Mouse (Mus musculus) retina, embryonic 14.5 days (tissue): Measurements from ENCODE around the gene Tbcd.

Experiments used
- DNase-seq: peaks from one replicate; pipeline ENCODE4 v3.0.0-alpha.2; 2015; ENCODE audit warnings: low spot score

Tbcd gene

DNA sequence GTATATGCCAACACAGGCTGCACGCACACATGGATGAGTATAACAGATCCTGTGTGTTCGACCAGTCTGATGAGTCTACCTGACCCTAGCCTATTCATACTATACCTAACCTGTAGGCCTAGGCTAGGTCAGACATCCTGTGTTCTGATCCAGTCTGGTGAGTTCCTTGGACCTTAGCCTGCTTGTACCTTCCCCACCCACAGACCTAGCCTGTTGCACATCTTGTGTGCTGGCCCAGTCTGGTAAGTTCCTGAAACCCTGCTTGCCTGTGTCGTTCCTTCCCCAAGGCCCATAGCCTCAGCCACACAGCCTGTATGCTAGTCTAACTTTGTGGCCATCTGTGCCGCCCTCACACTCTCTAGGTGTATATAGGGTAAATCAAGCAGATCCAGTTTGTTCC, 112.5 kb downstream of the Tbcd start:
- no peak for DNase-seq

DNA sequence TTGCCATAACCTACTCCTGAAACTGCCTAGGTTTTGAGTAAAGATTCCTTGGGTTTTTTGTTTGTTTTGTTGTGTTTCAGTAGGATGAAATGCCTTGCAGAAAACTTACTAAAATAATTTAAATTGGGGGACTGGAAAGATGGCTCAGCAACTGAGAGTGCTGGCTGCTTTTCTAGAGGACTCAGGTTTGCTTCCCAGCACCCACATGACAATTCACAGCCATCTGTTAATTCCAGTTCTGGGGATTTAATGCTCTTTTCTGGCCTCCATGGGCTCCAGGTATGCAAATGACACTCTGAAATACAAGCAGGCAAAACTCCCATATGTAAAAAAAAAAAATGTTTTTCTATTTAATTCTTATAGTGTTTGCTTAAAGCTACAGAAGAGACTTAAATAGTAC, 130.1 kb downstream of the Tbcd start:
- no peak for DNase-seq

DNA sequence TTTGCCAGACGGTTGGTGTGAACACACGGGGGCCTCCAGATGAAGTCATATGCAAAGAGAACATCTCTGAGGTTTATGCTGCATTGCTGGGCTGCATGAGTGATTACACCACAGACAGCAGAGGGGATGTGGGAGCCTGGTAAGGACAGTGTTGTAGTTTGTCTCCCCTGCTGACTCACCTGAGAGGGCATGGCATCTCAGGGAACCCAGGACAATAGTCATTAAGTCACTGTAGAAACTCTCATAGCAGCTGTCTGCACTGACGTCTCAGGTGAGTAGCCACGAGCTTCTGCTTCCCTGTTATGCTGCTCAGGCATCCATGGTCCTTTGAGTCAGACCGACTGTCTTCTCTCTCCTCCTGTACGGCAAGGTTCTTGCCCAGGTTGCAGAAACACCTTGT, 145.5 kb downstream of the Tbcd start:
- DNase-seq = no peak

DNA sequence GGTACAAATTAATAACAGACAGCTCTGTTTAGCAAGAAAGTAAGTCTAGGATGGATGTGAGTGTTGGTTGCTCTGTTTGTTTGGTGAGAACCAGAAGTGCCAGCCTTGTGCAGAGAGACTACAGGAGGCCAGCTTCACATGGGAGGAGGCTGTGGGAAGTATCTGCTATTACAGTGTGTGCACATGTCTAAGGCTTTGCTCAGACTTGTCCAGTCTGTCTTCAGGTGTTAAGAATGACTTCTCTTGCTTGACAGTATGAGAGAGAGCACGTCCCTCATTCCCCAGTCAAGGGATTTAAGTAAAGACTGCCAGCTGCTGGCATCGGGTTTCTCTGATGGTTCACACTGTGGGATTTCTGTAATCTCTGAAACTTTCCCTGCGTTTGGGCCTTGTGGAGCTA, 149.7 kb downstream of the Tbcd start:
- DNase-seq = no peak

DNA sequence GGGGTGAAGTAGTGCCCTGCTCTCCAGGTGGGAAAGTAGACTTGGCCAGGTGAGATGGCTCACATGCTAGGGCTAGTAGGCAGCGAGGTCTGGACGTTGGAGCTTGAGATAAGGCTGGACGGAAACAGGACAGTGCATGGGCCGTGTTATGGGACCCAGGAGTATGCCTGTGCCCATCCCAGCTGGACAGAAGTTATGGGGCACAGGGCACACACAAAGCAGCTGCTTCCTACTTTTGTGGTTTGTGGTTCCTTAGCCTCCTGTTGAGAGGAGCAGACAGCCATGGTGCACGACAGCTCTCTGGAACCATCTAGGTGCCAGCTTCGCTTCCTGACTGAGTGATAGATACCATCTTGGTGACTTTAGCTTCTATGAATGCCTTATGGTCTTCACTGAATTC, 153.9 kb downstream of the Tbcd start:
- no peak for DNase-seq

DNA sequence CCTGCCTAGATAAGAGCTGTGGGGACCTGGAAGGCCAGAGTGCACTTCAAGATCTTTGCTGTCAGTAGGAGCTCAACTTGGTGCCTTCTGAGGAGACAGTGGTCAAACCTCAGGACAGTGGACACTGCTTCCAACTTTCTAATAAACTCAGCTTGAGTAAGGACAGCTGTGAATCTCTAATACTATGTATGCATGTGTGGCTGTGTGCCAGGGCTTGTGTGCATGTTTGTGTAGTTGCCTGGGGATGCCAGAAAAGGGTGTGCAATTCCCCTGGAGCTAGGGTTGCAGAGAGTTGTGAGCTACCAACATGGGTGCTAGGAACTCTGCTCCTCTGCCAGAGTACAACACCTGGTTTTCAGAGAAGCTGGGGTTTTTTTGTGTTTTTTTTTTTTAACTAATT, 159.2 kb downstream of the Tbcd start:
- no peak for DNase-seq

DNA sequence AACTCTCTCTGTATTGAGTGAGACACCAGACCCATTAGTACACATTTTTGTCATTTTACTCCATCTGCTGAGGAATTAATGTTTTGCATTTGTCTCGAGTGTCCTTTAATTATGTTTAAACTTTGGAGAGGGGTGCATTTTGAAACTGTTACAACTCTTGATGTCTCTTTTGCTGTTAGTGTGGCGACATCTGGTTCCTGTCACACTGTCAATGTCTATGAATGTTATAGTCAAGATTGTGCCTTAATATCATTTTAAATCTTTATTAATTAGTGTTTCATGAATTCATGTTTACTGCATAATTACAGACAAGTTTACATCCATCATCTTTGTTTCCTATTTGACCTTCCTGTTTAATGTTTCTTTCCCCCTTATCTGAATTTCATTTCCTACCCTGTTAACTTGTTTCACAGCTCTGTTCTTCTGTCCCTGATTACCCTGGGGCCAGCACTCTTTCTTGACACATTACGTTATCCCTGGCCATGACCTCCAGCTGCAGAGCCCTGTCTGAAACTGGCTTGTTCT, 164.3 kb downstream of the Tbcd start:
- no peak for DNase-seq

DNA sequence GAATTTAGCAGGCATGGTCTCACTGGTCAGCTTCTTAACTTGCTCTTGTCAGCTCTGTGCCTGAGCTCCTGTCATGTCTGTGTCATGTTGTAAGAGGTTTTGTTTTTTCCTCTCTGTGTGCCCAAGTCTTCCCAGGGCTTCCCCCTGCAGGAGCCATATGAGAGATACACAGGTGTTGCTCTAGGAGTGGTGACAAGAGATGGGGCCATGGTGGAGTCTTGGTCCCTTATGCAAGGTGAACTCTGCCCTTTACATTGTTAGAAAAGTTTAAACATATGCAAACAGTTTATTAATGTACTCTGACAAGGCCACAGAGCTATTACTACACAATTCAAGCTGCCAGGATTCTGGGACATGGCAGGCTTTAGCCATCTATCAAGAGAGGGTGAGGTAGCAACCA, 164.8 kb downstream of the Tbcd start:
- no peak for DNase-seq

DNA sequence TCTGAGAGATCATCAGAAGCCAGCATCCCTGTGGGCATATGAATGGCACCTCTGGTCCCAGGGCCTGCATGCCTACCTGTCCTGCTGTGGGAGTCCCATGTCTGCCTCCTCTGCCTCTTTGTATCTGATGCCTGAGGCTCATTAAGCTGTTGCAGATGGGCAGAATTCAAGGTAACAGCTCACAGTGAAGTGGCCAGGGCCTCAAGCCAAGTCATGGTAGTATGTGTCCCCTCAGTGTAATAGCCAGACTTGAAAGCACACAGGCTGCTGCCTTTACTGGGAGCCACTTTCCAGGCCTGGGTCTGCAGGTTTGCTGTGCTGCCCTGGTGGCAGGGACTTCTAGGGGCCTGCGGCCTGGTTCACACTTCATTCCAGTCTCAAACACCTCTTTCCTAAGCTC, 165.6 kb downstream of the Tbcd start:
- DNase-seq = no peak

DNA sequence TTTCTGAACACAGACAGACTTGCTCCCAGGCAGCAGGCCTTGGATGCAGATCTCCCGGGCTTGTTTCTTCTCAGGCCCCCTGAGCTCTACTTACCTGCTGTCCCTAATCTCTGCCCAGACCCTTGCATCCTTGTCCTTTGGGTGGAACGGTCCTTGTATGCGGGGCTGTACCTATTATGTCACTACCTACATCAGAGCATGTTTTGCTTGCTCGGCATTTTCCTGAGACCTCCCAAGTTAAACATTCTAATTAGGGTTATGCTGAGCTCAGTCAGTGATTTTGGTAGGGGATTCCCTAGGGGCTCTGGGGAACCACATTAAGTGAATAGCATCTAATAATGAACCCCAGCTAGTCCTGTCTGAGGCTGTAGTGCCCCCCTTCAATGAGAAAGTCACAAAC, 173.3 kb downstream of the Tbcd start:
- DNase-seq = no peak

DNA sequence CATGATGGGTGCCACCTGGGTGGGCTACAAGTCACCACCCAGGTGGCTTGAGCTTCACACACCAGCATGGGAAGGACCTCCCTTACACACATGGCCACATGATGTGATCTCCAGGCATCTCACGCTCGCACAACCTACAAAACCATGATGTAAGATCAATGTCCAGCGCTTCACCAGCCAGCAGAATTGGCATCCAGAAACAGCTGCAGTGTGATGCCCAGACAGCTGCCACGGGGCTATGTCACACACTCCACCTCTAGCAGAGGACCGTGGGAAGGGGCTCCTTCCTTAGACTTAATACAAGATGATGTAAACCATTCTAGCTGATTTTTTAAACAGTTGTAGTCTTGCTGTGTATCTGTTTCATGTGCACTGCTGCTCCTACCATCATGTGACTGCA, 175.8 kb downstream of the Tbcd start:
- no peak for DNase-seq

DNA sequence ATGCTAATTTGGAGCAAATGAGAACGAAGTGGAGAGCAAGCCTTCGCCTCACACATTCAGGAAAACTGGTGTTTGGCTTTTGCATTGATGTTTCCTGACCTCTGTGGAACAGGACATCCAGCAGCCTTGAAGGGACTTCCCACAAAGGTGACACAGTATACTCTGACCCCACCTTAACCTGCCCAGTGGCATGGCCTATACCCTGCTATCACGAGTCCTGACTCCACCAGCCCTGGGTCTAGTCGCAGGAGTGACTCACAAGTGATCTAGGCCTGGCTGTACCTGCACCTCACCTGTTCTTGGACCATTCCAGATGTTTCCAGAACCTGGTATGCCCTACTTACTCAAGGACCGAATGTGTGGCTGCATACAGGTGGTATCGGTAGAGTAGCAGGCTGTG, 177.8 kb downstream of the Tbcd start:
- DNase-seq = no peak

DNA sequence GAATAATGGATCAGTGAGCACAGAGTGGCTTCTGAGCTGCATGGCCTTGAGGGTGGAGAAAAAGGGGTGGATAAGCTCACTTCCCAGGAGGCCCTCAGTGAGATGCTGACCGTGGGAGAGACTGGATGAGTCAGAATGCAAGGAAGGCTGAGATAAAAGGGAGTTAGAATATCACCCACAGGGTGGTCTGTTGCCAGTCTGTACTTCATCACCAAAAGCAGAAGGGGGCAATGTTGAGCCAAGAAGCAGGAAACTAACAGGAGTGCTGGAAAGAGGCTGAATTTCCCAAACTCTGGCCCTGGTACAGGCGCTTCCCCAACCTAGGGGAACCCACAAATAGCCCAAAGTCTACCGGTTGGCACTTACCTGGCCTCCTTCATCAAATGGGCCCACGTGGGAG, 178.7 kb downstream of the Tbcd start:
- no peak for DNase-seq

DNA sequence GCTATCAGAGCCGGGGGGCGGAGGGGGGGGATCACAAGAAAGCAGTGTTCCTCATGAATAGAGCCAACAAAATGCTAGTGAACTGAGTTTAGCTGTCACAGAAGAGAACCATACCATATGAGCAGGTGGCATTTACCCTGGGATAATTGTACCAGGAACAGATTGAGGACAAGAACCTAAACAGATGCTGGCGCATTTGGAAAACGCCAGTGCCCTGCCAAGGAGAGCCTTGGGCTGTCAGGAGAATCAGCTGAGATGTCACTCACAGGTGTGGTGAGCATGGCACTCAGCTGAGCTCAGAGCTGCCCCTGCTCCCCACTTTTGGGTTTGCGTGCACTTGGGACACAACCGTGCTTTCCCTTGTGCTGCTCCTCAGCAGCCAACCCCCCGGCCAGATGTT, 179.7 kb downstream of the Tbcd start:
- DNase-seq = no peak

DNA sequence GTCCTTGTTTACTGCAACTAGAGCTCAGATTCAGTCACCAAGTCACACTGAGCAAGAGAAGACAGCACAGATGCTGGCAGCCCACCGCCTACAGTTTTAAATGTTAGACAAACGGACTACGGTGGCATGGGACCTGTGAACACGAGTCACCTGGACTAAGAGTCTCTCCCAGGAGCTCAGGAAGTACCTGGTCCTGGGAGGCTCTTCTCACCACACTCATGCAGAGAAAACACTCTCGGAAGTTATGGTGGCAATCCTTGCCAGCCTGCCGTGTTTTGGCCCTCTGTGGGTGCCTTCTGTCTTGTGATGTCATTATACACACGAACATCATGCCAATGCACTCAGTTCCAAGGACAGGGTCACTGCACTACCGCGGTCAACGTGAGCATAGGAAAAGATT, 184.9 kb downstream of the Tbcd start:
- DNase-seq = no peak

DNA sequence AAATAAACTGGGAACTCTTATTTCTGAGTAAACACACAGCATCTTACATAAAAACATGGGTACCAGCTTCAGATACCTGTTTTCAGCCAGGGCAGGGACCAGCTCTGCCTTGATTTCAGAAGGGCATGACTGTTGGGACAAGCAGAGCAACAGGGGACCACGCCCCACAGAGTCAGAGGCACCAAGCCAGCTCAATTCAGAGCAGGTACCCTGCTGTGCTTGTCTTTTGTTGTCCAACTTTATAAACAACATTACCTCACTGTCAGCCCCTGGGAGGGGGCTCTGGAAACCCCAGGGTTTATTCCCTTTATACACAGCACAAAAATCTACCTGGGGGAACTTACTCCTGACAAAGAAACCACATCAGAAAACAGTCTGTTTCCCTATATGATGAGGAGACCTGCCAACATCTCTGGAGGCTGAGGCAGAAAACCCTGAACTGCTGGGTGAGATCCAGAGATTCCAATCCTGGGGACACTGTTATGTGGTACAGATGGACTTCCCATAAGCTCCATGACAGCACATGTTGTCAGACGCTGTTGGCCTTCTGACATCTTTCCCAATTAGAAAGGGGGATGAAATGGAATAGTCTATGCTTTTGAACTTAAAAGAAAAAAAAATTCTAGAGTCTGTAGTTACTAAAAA, 189.9 kb downstream of the Tbcd start:
- no peak for DNase-seq

DNA sequence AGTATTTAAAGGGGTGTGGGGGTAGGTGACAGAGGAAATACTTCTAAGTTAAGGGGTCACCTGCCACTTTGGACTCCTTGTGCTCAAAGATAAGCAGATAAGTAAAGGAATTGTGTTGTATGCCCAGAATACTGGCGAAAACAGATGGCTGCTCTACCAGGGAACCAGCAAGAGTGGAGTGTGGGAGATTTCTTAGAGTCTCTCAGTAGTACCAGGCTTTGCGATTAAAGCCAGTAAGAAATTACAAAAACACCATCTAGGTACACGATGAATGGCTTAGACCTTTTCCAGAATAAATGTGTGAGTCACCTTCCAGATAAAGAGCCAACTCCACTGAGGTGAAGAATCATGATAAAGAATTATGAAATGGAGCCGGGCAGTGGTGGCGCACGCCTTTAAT, 193.6 kb downstream of the Tbcd start:
- no peak for DNase-seq

DNA sequence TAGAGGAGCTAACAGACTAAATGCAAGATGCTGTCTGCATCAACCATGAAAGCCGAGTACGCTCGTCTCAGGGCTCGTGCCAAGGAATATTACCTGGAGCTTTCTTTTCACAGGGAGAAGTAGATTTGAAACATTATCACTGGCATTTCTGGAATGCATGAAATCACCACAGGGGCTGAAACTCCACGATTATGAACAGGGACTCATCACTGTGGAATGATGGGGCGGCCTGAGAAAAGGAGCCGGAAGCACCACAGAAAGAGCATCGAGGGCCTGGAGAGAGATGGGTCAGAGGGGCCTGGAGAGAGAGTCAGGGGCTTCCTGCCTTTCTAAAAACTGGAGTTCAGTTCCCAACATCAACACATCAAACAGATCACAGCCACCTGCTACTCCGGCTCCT, 195.6 kb downstream of the Tbcd start:
- DNase-seq = no peak

DNA sequence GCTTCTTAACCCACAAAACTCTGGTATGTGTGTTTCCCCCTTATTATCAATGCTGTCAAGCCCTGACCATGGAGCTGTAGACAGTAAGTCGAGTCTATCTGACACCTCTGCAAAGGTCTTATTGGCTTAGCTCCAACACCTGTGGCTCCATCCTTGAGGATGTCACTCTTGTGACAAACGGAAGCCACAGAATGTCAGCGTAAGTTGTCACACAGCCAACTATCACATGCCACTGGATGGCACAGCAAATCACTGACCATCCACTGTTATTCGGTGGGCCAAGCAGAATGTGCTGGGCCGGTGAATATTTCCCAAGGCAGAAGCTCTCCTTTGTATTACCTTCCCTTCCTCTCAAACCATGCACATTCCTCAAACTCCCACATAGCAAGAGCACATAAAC, 196.4 kb downstream of the Tbcd start:
- no peak for DNase-seq

DNA sequence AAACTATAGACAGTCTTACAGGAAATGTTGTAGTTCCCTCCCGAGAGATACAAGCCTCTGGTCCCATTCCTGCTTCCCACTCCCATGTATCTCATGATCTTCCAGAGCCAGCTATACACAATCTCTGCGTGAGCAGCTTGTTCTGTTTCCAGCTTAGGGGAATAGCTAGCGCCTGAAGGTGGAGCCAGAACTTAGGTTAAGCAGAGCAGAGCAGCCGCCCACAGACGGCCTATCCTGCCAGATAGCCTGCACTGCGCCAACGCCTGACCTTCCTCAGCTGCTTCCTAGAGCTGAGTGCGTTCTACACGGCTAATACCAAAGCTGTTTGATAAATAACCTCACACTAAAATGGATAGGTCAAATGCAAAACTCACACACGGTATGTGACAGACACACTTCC, 198.2 kb downstream of the Tbcd start:
- DNase-seq = no peak

DNA sequence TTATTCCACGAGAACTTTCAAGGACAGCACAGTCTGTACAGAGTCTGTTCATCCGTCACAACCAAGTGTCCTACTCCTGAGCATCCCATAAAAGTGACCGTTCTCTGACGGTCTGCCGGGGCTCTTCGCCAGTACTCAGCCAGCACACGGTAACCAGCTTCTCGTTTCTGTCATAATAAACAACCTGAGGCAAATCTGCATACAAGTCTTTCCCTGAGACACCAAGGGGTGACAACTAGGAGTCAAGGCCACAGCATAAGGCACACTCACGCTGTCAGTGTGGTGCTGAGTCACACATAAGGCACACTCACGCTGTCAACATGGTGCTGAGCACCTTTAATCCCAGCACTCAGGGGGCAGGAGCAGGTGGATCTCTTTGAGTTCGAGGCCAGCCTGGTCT, 198.9 kb downstream of the Tbcd start:
- no peak for DNase-seq

DNA sequence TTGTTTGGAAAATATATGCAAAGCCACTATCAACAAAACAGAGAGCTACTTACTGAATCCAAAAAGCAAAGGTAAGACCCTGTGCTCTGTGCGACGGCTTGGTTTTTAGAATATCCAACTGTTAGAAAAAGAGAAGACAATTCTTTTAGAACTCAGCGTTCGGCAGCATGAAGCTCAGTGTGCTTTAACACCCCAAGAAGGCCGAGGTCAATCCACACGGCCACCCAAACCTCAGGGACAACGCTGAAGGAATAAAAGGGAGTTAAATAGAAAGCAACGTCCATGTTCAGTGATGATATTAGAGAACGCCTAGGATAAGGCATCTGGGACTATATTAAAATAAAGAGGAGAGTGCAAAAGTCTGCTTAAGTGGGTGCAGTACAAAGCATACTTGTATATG, 199.8 kb downstream of the Tbcd start:
- DNase-seq = no peak

DNA sequence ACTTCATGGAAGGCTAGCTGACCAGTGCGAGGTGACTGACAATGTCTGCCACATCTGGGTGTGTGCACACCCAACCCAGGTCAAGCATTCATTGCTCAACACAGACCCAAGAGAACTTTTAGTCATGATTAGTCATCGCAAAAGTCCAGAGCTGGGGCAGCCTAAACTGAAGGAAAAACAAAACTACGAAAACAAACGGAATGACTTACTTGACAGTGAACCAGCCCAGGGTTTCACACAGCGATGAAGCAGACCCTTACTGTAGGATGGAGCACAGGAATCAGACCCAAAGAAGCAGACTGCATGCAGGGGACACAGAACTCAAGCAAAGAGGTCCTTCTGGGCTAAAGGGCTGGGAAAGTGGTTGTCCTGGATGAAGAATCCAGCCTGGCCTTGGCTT, 200.2 kb downstream of the Tbcd start:
- no peak for DNase-seq

DNA sequence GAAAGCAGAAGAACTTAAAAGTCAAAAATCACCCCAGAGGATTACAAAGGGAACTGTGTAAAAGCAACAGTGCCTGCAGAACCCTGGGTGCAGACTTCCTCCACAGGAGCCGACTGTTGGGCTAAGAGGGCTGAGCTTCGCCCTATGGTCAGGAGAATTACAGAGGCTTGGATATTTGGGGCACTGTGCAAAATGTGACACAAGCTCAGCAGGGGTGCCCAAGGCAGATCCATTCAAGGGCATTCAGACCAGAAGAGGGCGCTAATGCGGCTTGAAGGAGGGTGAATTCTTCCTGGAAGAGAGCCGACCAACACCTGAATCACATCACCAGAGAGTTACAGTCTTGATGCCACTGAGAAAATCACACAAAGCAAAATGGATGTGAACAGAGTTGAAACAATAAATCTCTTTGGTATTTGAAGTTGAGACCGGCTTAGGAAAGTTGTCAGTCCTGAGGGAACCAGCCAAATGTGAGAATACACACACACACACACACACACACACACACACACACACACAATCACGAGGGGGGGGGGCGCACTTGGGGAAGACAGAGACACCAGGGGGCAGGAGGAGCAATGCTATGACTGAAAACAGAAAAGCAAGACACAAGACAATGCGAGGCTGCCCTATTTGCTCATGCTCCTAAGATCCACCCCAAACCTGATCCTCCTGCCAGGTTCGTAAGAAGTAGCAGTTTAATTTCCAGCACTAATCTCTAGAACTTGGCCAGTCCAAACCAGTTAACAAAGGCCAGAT, 201.0 kb downstream of the Tbcd start:
- DNase-seq = peak; percentile 63
